Mouse (Mus musculus) adrenal gland, adult 2 months (tissue): Measurements from ENCODE around the gene She. TPM values are rescaled to one million over a fixed set of nuclear protein-coding genes. Genes with fewer than 3 reads are reported as not detected.

Experiments used
- DNase-seq: peaks from one replicate; pipeline ENCODE4 v3.0.0; 2021
- polyA plus RNA-seq: library from polyadenylated mRNA; depleted of rRNA; stranded (reverse); fragments of >200 nt; gene quantifications from 2 replicates; pipeline ENCODE4 v1.2.3, GENCODE M21; 2012
- total RNA-seq, 2 experiments: library from RNA; stranded (reverse); gene quantifications; 2 replicates each; pipeline ENCODE4 v1.2.3; 2021

Gene She
- total and polyA plus RNA-seq, 3 experiments, result 2.8 to 11.3 (median 5.8) TPM

- DNase-seq, result peak; percentile 36
Observed at GRCm38 (mm10) chr3:89817056-89817455, 14.1 kb upstream of the She start.

DNA sequence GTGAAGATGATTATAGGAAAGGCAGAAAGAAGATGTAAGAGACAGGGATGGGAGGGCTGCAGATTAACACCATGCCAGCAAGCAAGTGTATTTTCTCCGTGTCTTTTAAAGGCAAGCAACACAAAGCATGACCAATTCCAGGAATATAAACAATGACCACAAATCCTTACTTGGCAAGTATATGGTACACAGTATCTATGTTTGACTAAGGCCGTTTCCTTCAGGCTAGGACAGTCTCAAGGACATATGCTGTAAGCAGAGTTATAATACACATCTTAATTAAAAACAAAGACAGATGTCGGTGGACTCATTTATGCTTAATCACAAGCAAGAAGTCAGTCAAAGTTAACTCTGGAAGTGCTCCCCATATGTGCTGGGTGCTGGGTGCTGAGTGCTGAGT is 12.6 kb upstream of the She start:
- DNase-seq, result no peak

GRCm38 (mm10) chr3:89819897-89820296 is 11.3 kb upstream of the She start:
- no peak for DNase-seq

GRCm38 (mm10) chr3:89820311-89821095 is 10.7 kb upstream of the She start:
- DNase-seq, result peak; percentile 10

DNA sequence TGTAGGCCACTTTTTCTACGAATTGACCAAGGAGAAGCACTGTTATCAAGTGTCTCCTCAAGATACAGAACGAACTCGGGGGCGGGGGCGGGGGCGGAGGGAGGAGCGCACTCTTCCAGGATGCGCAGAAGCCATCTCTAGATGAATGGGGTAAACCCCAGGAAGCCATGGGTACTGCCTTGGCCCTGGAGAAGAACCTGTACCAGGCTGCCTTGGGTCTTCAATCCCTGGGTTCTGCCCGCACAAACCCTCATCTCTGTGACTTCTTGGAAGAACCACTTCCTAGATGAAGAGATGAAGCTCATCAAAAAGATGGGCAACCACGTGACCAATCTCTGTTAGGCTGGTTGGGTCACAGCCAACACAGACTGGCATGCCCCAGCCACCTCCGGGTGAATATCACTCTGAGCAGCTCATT is 10.1 kb upstream of the She start:
- DNase-seq, result no peak

- no peak for DNase-seq
Observed at GRCm38 (mm10) chr3:89821548-89822480, 9.4 kb upstream of the She start.

DNA sequence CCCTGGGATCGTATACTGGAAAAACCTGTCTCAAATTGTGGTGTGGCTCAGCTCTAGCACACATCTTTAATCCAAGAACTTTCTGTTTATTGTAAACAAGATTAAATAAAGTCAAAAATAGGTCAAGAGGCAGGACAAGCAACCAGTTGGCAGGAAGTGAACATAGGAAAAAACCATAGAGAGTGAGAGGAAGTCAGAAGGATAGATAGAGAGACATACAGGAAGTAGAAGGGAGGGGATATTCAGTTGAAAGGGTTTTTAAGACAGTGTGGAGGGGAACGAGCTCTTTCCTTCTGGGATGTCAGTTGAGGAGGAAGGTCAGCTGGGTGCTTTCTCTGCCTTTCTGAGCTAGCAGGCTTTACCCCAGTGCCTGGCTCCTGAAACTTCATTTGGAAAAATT is 7.6 kb upstream of the She start:
- DNase-seq, result no peak

GRCm38 (mm10) chr3:89826295-89826694 is 4.9 kb upstream of the She start:
- no peak for DNase-seq

- DNase-seq, result peak; percentile 65
Observed at GRCm38 (mm10) chr3:89835362-89835761, 4.2 kb downstream of the She start.

DNA sequence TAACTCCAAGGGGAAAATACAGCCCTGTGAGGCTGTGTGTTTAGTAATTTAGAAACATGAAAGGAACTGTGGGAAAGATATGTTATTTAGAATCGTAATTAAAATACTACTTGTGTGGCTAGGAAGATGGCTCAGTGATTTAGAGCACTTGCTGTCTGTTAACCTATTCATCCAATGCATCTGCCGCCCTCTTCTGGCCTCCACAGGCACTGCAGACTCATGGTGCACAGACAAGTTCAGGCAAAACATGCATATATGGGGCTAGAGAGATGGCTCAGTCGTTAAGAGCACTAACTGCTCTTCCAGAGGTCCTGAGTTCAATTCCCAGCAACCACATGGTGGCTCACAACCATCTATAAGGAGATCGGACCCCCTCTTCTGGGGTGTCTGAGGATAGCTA is 11.1 kb downstream of the She start:
- DNase-seq, result no peak

- DNase-seq, result peak; percentile 56
Observed at GRCm38 (mm10) chr3:89843148-89843547, 12.0 kb downstream of the She start.

DNA sequence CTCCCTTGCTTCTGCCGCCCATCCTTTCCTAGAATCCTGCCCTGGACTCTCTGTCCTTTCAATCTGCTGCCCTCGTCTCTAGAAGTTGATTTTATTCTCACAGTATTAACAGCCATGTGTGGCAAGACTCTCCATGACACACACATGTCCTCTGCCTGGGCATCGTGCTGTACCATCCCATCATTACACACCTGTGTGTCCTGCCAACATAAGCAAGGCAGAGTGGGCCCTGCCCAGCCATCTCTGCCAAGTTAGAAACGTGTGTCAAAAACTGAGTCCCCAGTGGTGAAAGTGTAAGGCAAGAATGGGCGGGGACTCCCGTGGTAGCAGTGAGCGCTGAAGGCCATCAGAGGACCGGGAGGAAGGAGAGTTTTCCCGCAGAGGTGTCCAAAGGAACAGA is 14.6 kb downstream of the She start:
- no peak for DNase-seq

GRCm38 (mm10) chr3:89847126-89847525 is 16.0 kb downstream of the She start:
- DNase-seq, result no peak

GRCm38 (mm10) chr3:89847596-89847995 is 16.4 kb downstream of the She start:
- DNase-seq, result peak; percentile 85

- DNase-seq, result no peak
Observed at GRCm38 (mm10) chr3:89848083-89848482, 16.9 kb downstream of the She start.

GRCm38 (mm10) chr3:89853752-89854151 is 22.6 kb downstream of the She start:
- DNase-seq, result peak; percentile 60

GRCm38 (mm10) chr3:89857353-89857752 is 26.2 kb downstream of the She start:
- no peak for DNase-seq

DNA sequence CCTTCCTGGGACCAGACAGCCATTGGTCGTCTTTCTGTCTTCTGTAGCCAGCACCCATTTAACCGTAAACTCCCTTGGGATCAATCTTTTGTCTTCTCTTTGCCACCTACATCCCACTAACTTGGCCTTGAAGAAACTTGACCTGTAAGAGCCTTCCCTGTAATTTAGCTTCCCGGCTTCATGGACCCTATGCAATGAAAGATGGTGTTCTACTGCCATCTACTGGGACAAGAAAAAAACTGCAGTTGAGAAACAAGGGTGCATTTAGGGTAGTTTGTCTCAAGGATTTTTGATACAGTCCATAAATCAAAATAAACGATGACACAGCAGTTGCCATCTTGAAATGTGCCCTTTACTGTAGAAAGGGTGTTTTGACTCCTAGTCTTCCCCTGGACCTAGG is 27.0 kb downstream of the She start:
- no peak for DNase-seq

GRCm38 (mm10) chr3:89858888-89859287 is 27.7 kb downstream of the She start:
- no peak for DNase-seq

GRCm38 (mm10) chr3:89859936-89860335 is 28.8 kb downstream of the She start:
- DNase-seq, result no peak

GRCm38 (mm10) chr3:89860343-89860742 is 29.2 kb downstream of the She start:
- no peak for DNase-seq

DNA sequence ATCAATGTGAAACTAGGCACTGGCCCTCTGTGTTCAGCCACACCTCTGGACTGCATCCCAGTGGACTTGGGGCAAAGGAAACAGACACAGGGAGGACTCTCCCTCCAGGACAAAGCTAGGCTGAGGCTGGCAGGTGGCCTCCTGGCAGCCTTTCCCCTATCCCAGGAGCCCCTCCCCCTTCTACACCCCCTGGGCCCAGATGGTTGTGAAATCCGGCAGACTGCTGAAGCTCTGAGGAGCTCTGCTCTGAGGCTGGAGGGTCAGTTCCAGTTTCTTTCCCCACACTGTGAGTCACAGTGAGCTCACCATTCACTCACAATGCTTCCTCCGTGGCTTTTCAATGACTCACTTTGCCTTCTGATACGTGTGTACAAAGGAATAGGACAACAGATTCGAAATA is 29.9 kb downstream of the She start:
- DNase-seq, result peak; percentile 90

DNA sequence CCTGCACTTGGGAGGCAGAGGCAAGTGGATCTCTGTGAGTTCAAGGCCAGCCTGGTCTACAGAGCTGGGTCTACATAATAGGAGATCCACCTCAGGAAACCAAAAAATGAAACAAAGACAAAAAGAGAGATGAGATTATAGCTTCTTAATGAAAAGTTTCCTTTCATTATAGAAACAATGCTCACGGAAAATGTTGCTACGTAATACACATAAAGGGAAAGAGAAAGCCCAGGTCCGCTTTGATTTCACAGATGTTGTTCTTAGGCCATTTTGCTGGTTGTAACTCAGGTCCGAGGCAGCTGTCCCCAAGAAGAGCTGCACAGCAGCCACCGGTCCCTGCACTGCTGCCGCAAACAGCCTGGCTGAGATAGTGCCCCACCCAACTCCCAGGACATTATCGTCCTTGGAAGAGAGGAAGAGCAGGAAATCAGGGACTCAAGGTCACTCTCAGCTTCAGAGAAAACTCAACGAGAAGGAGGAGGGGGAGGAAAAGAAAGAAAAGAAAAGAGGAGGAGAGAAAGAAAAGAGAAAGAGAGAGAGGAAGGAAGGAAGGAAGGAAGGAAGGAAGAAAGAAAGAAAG is 31.1 kb downstream of the She start:
- no peak for DNase-seq
